Mouse (Mus musculus): ENCODE data around the gene Stpg3.

The Stpg3 gene

DNA sequence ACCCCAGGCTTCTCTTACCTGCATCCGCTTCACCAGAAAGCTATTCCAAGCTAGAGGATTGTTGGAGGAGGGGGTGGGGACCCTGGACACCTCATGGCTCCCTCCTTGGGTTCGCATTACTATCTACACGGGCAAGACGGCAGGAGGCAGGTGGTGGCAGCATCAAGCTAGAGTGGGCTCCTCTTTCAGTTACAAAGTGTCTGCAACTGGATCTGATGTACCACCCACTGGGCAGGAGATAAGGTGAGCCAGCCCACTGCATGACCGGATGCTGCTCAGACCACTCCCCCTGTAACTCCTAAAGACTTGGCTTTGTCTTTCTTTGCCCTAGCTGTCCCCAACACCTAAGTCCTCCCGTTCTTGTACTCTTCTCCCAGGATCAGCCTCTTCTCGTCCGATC, 22.2 kb upstream of the Stpg3 start, which contains the start of gene Rnf224:
Rnf224 (minus strand) TSS at position 174 of the 400 bp plus-strand sequence.
- DNase-seq (ENCODE audit: low read depth, low spot score) = no peak

DNA sequence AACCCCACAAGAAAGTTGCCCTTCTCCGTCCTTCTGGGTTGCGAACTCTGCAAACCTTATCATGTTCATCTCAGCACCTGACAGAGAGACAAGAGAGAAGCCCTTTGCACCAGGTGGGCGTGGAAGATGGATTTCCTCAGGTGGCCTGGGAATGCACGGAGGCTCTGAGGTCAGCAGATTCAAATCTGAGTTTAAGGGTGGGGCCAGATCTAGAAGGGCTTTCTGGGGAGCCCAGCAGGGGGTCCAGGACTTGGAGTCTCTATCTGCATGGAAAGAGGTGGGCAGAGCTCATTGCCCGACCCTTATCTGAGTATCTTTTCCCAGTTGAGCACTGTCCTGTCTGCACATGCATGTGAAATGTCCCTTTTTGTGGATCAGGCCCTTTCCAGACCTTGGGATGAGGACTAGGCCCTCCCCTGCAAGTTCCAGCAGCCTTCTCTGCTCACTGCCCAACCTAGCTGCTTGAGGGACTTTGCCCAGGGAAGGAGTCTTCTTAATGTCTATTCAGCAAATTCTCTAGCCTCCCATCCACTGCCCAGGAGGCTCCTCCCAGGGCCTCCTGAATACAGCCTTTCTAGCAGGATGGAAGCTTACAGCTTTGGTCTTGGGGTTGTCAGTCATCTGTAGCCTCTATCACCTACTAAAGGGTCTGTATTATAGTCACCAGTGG, 20.2 kb upstream of the Stpg3 start:
- DNase-seq (ENCODE audit: low read depth, low spot score) = no peak

DNA sequence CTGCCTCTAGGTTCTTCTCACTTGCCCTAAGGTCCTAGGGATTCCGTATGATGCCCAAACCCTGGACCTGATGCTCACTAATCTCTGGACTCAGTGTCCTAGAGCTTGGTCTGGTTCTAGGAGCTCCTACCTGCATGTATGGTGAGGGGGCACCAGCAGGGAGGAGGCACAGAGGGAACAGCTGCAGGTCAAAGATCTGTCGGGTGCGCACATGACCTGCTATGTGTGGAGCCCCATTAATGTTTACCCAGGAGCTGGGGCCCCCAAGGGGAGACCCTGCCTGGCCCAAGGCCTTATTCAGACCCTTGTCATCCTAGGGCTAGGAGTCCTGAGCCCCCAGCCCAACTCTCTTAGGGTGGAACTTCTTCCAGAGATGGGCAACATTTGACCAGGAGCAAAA, 19.6 kb upstream of the Stpg3 start, which contains the start of gene Slc34a3:
Slc34a3 (minus strand) TSS at position 315 of the 400 bp plus-strand sequence.
- DNase-seq (ENCODE audit: low read depth, low spot score) = no peak

DNA sequence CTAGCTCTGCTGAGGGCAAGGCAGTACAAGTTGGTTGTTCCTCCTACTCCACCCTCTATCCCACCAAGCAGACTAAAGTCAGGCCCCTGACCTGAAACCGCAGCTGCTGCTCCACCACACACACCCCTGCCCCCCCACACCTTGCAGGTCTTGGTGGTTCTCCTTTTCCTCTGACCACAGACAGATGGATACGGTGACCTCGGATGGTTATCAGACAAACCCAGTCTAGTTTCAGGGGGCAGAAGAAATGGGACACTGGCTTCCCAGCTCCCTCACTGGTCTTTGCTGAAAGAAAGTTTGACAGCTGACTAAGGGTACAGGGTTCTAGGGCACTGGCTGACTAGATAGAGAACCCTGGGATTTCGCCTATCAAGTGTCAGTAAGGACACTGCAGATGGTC, 19.0 kb upstream of the Stpg3 start:
- DNase-seq (ENCODE audit: low read depth, low spot score) = no peak

DNA sequence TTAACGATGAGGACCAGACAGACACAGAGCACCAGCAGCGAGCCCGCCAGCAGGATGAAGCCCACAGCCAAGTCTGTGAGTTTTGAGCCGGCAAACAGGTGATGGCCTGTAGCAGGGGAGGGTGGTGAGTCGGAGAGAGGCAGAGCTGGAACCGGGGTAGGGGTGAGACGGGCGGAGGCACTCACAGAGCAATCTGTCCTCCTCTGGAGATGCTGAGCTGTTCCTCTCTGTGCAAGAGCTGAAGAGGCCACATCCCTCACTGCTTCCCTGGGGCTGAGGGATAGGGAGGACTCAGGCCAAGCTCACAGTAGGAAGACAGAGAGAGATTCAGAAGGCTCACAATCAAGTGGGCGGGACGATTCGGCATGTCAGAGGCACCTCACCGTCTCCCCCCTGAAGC, 16.6 kb upstream of the Stpg3 start:
- DNase-seq (ENCODE audit: low read depth, low spot score) = no peak

DNA sequence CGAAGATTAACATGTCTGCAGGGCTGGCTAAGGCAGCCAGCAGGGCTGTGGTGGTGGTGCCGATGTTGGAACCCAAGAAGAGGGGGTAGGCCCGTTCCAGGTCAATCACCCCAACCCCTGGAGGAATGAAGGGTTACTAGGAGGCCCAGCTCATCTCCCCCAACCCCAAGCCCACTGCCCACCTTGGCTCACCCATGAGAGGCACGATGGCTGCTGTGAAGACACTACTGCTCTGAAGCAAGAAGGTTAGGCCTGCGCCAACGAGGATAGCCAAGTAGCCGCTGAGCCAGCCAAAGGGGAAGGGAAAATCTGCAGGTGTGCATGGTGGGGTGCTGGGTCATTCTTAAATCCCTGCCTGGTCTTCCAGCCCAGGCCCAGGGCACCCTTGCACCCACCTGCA, 16.1 kb upstream of the Stpg3 start:
- DNase-seq (ENCODE audit: low read depth, low spot score) = no peak

DNA sequence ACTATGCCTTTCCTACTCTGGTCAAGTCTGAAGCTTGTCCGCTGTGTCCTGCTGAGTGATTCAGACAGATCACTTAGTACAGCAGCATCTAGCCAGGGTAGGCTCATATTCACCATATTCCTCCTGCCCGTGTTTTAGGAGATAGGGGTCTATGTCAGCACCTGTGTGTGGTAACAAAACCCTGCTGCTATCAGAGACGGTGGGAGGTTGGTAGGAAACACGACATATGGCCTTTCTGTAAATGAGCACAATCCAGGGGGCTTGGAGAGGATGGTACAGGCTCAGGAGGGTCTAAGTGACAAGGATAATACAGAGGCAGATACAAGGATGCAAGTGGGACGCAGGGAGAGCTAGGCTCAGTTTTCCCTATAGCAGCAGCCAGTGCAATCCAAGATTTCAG, 15.1 kb upstream of the Stpg3 start:
- no peak for DNase-seq (ENCODE audit: low read depth, low spot score)

DNA sequence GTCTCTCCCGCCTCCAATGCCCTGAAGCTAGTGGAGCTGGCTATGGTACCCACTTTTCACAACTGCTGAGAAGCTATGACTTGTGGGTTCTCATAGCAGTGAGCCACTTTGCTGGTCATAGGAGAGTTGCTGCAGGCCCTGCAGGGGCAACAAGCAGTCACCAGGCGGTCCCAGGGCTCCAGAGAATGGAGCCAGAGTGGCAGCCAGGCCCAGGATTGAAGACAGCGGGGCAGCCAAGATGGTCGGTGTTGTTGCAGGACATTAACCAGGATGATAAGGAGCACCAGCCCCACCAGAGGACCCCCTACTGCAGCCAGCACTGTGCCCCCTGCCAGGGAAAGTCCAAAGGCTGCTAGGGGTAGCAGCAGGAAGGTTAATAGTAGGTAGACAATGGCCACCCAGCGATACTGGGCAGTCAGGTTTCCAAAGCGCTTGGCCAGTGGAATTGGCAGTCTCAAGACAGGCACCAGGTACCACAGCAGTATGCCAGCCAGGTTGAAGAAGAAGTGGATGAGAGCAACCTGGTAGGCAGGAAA, 14.6 kb upstream of the Stpg3 start:
- no peak for DNase-seq (ENCODE audit: low read depth, low spot score)

DNA sequence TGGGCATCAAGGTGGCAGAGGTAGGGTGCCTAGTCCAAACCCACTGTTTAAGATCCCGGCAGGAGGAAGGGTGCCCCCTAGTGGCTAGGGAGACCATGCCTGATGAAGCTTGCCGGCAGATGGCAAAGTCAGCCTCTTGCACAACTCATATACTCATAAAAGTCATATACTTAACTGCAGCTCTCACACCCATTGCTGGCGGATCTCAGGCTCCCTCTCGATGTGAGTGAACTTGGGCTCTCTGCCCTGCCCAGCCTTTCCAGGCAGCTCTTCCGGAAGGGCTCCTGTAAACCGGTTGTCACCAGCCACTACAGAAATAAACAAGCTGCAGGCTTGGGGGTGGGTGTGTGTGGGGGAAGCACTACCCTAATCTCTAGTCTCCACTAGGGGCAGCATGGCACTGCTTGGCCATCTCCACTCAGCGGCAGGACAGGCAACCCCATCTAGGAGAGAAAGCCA, 14.0 kb upstream of the Stpg3 start:
- DNase-seq (ENCODE audit: low read depth, low spot score) = peak; percentile 68

DNA sequence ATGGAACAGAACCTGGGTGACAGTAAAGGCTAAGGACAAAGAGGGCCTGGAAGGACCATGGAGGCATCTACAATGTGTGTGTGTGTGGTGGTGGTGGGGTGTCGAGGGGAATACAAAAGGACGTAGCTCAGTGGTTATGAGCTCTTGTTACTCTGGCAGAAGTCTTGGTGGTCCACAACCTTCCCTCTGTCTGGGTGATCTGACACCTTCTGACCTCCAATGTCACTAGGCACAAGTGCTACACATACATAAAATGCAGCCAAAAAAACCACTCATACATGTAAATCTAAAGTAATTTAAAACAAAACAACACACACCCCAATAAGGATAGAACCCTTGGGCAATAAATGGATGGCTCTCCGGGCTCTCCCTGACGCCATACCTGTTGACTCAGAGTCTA, 13.0 kb upstream of the Stpg3 start:
- no peak for DNase-seq (ENCODE audit: low read depth, low spot score)

DNA sequence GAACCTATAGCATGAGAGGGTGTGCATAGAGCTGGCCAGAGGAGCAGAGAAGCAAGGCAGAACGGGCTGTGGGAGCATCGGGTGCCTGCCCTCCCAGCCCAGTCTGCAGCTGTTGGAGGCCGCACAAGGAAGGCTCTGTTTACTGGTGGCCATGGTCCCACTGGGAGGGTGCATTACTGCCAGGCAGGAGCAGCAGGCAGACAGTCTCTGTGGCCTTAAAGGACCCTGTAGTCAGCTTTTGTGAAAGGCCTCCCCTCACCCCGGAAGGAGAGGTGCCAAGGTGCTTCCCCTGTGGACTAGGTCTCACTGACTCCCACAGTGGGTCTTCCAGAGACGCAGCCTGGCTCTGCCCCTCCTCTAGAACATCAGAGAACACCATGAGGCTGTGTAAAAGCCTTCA, 12.4 kb upstream of the Stpg3 start:
- no peak for DNase-seq (ENCODE audit: low read depth, low spot score)

DNA sequence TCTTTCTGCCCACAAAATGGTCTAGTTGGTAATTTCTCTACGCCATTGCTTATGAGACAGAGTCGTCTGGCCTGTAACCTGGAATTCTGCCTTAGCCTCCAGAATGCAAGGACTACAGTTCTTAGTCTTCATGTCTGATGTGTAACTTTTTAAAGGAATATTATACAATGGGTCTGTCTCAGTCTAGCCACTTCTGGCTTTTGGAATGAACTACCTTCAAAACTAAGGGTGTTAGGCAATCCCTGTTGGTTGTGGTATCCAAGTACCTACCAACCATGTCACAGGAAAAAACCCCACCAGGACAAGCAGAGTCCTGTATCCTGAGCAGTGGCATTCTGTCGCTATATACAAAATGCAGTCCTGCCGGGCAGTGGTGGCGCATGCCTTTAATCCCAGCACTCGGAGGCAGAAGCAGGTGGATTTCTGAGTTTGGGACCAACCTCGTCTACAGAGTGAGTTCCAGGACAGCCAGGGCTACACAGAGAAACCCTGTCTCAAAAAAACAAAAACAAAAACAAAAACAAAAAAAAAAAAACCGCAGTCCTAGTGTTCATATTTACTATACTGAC, 11.5 kb upstream of the Stpg3 start:
- no peak for DNase-seq (ENCODE audit: low read depth, low spot score)

DNA sequence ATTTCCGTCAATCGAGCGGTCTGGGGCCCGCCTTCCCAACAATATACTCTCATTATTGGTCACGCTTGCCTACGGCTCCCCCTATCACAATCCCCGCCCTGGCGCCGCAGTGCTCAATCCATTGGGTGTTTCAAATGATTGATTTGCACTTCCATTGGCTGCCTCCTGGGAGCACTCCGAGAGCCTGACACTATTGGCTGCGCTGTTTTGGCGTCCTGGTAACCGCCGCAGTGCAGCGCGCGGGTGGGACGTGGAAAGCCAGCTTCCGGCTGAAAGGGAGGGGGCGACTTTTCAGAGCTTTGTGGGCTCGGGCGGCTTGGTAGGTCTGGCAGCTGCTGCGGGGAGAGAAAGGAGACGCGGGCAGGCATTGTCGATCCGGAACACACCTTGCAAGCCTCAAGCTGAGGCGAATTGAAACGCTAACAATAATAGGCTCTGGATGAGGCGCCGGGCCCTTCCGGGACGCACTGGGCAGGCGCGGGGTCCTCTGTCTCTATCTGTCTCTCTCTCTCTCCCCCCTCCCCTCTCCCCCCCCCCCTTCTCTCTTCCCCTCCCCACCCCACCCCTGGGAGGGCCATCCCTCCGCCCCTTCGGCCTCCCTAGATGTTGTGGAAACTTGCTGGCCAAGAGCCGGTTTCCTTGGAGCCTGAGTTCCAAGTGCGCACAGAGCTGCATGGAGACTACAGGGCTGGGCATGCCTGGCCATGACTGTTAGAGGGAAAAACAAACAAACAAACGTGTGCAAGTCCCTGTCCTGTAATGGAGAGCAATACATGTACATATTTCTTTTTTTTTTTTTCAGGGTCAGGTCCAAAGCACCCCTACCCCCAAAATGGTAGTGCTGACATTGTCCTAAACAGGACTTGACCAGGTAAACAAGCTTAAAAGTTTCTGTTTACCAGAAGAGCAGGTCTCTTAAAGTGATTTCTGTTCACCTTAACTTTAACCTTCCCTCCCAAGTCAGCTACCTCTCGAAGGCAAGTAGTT, 10.6 kb upstream of the Stpg3 start:
- peak; percentile 96 for DNase-seq (ENCODE audit: low read depth, low spot score)

DNA sequence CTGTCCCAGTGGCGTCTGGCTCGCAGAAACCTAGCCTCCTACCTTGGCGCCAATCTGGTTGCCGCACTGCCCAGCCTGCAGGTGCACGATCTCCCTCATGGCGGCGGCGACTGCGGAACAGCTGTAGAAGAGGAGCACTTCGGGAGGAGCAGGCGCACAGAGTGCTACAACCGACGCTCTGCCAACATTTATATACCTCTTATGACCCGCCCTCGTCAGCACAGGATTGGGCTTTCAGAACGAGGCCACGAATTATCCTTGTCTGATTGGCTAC, 10.0 kb upstream of the Stpg3 start, which contains the start of gene Tubb4b:
Tubb4b (minus strand) TSS at position 211 of the 274 bp plus-strand sequence.
- DNase-seq (ENCODE audit: low read depth, low spot score) = no peak

DNA sequence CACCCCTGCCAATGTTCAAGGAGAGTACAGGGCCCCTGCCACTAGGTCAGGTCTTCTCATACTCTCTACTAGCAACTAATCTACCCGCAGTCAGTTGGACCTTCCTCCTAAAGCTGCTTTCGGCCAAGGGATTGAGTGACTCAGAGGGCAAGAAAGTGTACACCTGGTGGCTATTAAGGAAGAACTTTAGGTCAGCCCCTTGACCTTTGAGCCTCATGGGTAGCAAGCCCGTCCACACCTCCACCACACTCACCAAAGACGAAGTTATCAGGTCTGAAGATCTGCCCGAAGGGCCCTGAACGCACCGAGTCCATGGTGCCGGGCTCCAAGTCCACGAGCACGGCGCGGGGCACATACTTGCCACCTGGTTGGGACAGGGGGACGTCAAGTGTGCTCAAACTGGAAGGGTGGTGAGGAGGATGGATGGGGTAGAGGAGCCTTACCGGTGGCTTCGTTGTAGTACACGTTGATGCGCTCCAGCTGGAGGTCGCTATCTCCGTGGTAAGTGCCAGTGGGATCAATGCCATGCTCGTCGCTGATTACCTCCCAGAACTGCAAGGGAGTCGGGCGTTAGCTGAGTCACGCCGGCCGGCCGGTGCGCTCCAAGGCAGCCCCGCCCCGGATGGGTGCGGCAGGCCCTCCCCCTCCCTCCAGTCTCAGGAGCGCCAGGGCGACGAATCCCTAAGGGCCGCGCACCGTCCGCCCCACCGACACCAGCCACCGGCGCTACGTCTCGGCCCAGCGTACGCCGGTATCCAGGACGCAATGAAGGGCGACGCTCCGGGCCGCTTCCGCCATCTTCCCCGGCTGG, 9.4 kb upstream of the Stpg3 start:
- peak; percentile 35 for DNase-seq (ENCODE audit: low read depth, low spot score)

DNA sequence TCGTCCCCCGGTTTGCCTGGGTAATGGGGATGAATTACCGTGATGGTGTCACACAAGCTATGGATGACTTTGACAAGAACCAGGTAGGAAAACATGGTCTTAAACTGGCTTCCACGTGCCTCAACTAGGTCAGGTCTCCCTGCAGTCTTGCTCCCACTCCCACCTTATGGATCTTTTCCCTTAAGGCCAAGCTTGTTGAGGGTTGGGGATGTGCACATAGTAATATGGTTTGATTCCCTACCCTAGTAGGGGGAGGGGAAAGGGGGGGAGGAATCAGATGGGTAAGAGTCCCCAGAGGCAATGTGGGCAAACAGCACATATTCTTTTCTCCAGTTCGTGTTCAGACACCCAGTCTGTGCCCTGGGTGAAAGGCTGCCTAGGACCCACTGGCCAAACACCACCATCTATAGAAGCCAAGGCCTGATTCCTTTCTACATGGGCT, 6.9 kb upstream of the Stpg3 start:
- no peak for DNase-seq (ENCODE audit: low read depth, low spot score)

DNA sequence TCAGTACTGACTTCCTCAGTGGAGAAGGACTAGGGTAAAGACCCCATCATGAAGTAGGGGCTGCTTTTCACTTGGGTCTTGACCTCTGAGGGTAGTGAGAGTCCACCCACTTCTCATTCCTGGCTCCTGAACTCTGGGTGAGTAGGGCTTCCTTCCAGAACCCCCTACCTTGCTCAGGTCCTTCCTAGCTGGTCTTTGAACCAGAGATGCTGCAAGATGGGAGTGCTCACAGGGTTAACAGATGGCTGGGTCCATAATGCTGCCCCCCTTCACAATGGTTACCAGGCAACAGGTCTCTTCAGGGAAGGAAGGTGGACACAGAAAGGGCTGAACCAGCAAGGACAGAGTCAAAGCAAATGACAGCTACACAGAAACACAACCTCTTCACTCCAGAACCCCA, 4.0 kb upstream of the Stpg3 start, which contains the start of gene Fam166a:
Fam166a (plus strand) TSS at position 301 of the 400 bp plus-strand sequence.
- DNase-seq (ENCODE audit: low read depth, low spot score) = no peak

DNA sequence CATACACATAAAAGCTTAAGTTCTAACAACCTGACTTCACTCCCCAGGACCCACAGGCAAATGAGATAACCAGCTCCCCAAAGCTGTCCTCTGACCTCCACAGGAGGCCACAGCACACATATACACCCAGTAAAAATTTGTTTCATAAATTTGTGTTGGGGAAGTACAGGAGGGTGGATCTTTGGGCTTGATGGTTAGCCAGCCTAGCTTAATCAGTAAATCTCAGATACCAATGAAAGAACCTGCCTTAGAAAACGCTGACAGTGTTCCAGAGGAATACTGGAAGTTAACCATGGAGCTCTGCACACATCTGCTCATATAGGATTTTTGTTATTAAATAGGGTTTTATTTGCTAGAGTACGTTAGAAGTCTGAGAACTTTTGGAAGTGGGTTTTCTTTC, 3.2 kb upstream of the Stpg3 start:
- DNase-seq (ENCODE audit: low read depth, low spot score) = no peak

DNA sequence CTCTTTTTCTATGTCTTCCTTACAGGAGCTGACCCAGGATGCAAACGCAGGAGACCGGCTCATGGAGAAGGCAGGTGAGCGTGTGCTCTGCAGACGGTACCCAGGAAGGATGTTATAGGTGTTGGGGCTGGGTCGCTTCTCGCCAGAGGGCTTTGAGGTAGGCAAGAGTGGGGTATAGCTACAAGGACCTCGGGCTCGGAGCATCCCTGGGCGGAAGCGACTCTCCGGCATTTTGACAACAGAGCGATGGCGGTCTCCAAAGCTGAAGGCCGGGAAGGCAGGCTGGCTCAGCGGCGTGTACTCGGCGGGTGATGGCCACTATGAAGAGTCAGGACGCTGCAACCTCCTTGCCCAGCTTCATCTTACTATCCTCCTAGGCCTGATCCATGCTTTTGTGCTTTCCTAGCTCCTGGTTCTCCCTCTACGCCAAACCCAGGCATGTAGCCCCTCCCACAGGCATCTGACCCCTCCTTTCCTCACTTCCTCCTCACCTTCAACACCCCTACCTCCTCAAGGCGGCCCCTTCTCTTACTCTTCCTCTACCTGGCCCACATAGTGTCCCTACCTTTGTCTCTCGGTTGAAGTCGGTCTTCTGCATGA, 1.1 kb downstream of the Stpg3 start:
- no peak for DNase-seq (ENCODE audit: low read depth, low spot score)

DNA sequence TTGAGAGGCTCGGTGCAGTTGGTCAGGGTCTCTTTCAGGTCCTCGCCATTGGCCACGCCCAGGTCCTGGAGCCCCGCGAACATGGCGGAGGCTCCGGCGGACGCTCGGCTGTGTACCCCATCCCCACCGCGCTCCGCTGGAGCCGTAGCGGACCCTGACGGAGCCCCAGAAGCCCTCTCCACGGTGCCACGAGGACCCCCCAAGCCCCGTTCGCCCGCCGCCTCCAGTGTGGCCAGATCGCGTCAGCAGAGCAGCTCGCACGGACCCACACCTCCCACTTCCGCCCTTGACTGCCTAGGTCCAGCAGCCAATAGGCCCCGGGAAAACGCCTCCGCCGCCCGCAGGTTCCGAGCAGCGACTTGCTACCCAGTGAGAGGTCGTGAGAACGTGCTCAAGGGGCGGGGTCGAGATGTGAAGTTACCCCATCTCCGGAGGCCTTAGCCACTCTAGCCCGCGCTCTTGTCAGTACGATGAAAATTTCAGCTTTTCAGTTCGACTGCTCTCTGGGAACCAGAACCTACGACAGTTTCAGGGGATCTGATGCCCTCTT, 3.2 kb downstream of the Stpg3 start, which contains the start of gene Nelfb:
Nelfb (minus strand) TSS at position 369 of the 550 bp plus-strand sequence.
- DNase-seq (ENCODE audit: low read depth, low spot score) = peak; percentile 84

Data from embryo, embryonic 11.5 days (tissue).